Mouse (Mus musculus) frontal cortex, postnatal 36 days (tissue): Measurements from ENCODE around the gene Zfp426.

Experiments used
- DNase-seq, 2 experiments: peaks; one replicate each; pipeline ENCODE4 v3.0.0; 2022; ENCODE audit warnings: low spot score in 2 of 2

Gene Zfp426

GRCm38 (mm10) chr9:20459377-20460317 is 32.9 kb downstream of the Zfp426 start, which contains the start of gene Zfp26:
Zfp26 (minus strand) TSS chr9:20460162.
- peak; percentile 82 to 86 for DNase-seq

GRCm38 (mm10) chr9:20453647-20454046 is 38.9 kb downstream of the Zfp426 start:
- DNase-seq: no peak

- DNase-seq: no peak
Observed at GRCm38 (mm10) chr9:20451493-20451892, 41.1 kb downstream of the Zfp426 start.

GRCm38 (mm10) chr9:20443183-20443783 is 49.3 kb downstream of the Zfp426 start:
- no peak for DNase-seq

- DNase-seq: no peak
Observed at GRCm38 (mm10) chr9:20430004-20430403, 62.5 kb downstream of the Zfp426 start.
